Mouse (Mus musculus) neural tube, embryonic 11.5 days (tissue): ENCODE data around the gene Scgb1c1. TPM values are rescaled to one million over a fixed set of nuclear protein-coding genes. Genes with fewer than 3 reads are reported as not detected.

Experiments
- ATAC-seq: fragments of 200-750 bp; cut with Nextera tagmentation; 2 replicates; pipeline ENCODE4 v1.8.0; 2017; ENCODE audit warnings: moderate number of reproducible peaks, mild to moderate bottlenecking, moderate TSS enrichment, moderate library complexity; ENCODE audit not compliant: insufficient read depth, low FRiP score, low TSS enrichment
- DNase-seq: peaks from one replicate; pipeline ENCODE4 v3.0.0-alpha.2; 2015; ENCODE audit warnings: low spot score
- H3K27ac ChIP-seq: fragments of 300-500 bp; sonication (generic); 2 replicates; pipeline ENCODE4 v1.5.1; 2014; ENCODE audit warnings: low read depth, mild to moderate bottlenecking, low read length
- H3K27me3 ChIP-seq: fragments of 300-500 bp; sonication (generic); 2 replicates; pipeline ENCODE4 v1.6.1; 2014; ENCODE audit warnings: mild to moderate bottlenecking, low read length, mixed read lengths; ENCODE audit not compliant: control insufficient read depth, insufficient read depth
- H3K36me3 ChIP-seq: fragments of 300-500 bp; sonication (generic); 2 replicates; pipeline ENCODE4 v1.6.1; 2014; ENCODE audit warnings: mild to moderate bottlenecking, low read length, moderate library complexity, mixed read lengths; ENCODE audit not compliant: control insufficient read depth, insufficient read depth
- H3K4me1 ChIP-seq: fragments of 300-500 bp; sonication (generic); 2 replicates; pipeline ENCODE4 v1.6.1; 2014; ENCODE audit warnings: low read length, mixed read lengths; ENCODE audit not compliant: control insufficient read depth, insufficient read depth
- H3K4me2 ChIP-seq: fragments of 300-500 bp; sonication (generic); 2 replicates; pipeline ENCODE4 v1.6.1; 2014; ENCODE audit warnings: low read depth, mild to moderate bottlenecking, moderate library complexity
- H3K4me3 ChIP-seq: fragments of 300-500 bp; sonication (generic); 2 replicates; pipeline ENCODE4 v1.5.1; 2014; ENCODE audit warnings: low read depth, low read length
- H3K9ac ChIP-seq: fragments of 300-500 bp; sonication (generic); 2 replicates; pipeline ENCODE4 v1.6.1; 2014; ENCODE audit warnings: mild to moderate bottlenecking, low read length
- H3K9me3 ChIP-seq: fragments of 300-500 bp; sonication (generic); 2 replicates; pipeline ENCODE4 v1.6.1; 2016; ENCODE audit warnings: low read length; ENCODE audit not compliant: control insufficient read depth
- WGBS: fragments of 180-500 bp; shearing (Covaris S2); extraction: QIAGEN DNeasy Blood & Tissue Kit; methylation state at CpG from one replicate; pipeline ENCODE4 v1.1.7; 2014; 5-methylcytosine and 5-hydroxymethylcytosine counted together
- polyA plus RNA-seq: library from polyadenylated mRNA; unstranded; fragments of >200 nt; fragmentation: Nextera tagmentation; extraction: Ambion mirVana; gene quantifications from 2 replicates; pipeline ENCODE4 v1.2.1, GENCODE M21; 2014

Gene Scgb1c1
- polyA plus RNA-seq, 1 experiment from 2014 or later = not detected

GRCm38 (mm10) chr7:140836243-140837115, 8.9 kb upstream of the Scgb1c1 start:
- no peaks in the 10 kb centered on the region for H3K36me3 ChIP-seq
- no peak for ATAC-seq
- H3K9ac ChIP-seq = no peak overlapping the region
- no peaks in the 10 kb centered on the region for H3K4me1 ChIP-seq
- DNase-seq = no peak
- 88% methylated on average over 9 of the region's 9 CpGs for WGBS
- H3K27me3 ChIP-seq = 0 out of 2 replicates have a peak, but pooled peaks cover 2% of the 10 kb centered on the region
- H3K9me3 ChIP-seq = no peaks in the 10 kb centered on the region
- H3K4me3 ChIP-seq = no peak overlapping the region
- no peak overlapping the region for H3K4me2 ChIP-seq
- H3K27ac ChIP-seq = no peak overlapping the region

- no peak for DNase-seq
Observed at GRCm38 (mm10) chr7:140839556-140839955, 5.8 kb upstream of the Scgb1c1 start.

GRCm38 (mm10) chr7:140840750-140841735, 4.3 kb upstream of the Scgb1c1 start:
- H3K27ac ChIP-seq = no peak overlapping the region
- WGBS = 38% methylated on average over 19 of the region's 19 CpGs
- 0 out of 2 replicates have a peak, but pooled peaks cover 4% of the 10 kb centered on the region for H3K27me3 ChIP-seq
- ATAC-seq (no peak), DNase-seq (no peak)
- H3K9ac ChIP-seq = no peak overlapping the region
- no peaks in the 10 kb centered on the region for H3K36me3 ChIP-seq
- H3K9me3 ChIP-seq = no peaks in the 10 kb centered on the region
- no peaks in the 10 kb centered on the region for H3K4me1 ChIP-seq
- H3K4me3 ChIP-seq = no peak overlapping the region
- H3K4me2 ChIP-seq = no peak overlapping the region

More at GRCm38 (mm10) chr7:140839556-140839955, 5.8 kb upstream of the Scgb1c1 start:
- Histone ChIP-seq H3K27ac (no peak overlapping the region), H3K9ac (no peak overlapping the region), H3K4me3 (no peak overlapping the region), H3K27me3 (0 out of 2 replicates have a peak, but pooled peaks cover 4% of the 10 kb centered on the region), H3K4me2 (no peak overlapping the region), H3K36me3 (no peaks in the 10 kb centered on the region), H3K4me1 (no peaks in the 10 kb centered on the region), H3K9me3 (no peaks in the 10 kb centered on the region)
- WGBS = 61% methylated on average over 5 of the region's 5 CpGs
- ATAC-seq = no peak

GRCm38 (mm10) chr7:140843806-140844205, 1.5 kb upstream of the Scgb1c1 start:
- H3K9me3 ChIP-seq = no peaks in the 10 kb centered on the region
- WGBS = 83% methylated on average over 7 of the region's 7 CpGs
- H3K4me3 ChIP-seq = no peak overlapping the region
- no peak for ATAC-seq
- H3K27me3 ChIP-seq = 0 out of 2 replicates have a peak, but pooled peaks cover 4% of the 10 kb centered on the region
- no peaks in the 10 kb centered on the region for H3K4me1 ChIP-seq
- no peaks in the 10 kb centered on the region for H3K36me3 ChIP-seq
- DNase-seq = no peak
- no peak overlapping the region for H3K27ac ChIP-seq
- H3K9ac ChIP-seq = no peak overlapping the region
- H3K4me2 ChIP-seq = no peak overlapping the region

- 0 out of 2 replicates have a peak, but pooled peaks cover 2% of the 10 kb centered on the region for H3K27me3 ChIP-seq
- no peak overlapping the region for H3K9ac ChIP-seq
- DNase-seq = no peak
- H3K4me1 ChIP-seq = no peaks in the 10 kb centered on the region
- no peaks in the 10 kb centered on the region for H3K9me3 ChIP-seq
- H3K27ac ChIP-seq = no peak overlapping the region
- ATAC-seq = no peak
- H3K4me3 ChIP-seq = no peak overlapping the region
- no peaks in the 10 kb centered on the region for H3K36me3 ChIP-seq
- H3K4me2 ChIP-seq = no peak overlapping the region
- 63% methylated on average over 4 of the region's 4 CpGs for WGBS
Observed at GRCm38 (mm10) chr7:140845683-140846082, 336 bp downstream of the Scgb1c1 start.

- no peak overlapping the region for H3K4me2 ChIP-seq
- DNase-seq (no peak), ATAC-seq (no peak)
- no peak overlapping the region for H3K9ac ChIP-seq
- H3K36me3 ChIP-seq = no peaks in the 10 kb centered on the region
- no peak overlapping the region for H3K4me3 ChIP-seq
- H3K27me3 ChIP-seq = 0 out of 2 replicates have a peak, but pooled peaks cover 2% of the 10 kb centered on the region
- no peaks in the 10 kb centered on the region for H3K9me3 ChIP-seq
- H3K27ac ChIP-seq = no peak overlapping the region
- no peaks in the 10 kb centered on the region for H3K4me1 ChIP-seq
- 85% methylated on average over 10 of the region's 10 CpGs for WGBS
Observed at GRCm38 (mm10) chr7:140846676-140847075, 1.3 kb downstream of the Scgb1c1 start.

- H3K27ac ChIP-seq = no peak within 1 kb of the TSS
- no peak within 1 kb of the TSS for H3K4me3 ChIP-seq
- DNase-seq = no peak
- no peaks in the 10 kb centered on the region for H3K27me3 ChIP-seq
- no peaks in the 10 kb centered on the region for H3K4me1 ChIP-seq
- no peaks in the 10 kb centered on the region for H3K9me3 ChIP-seq
- 73% methylated on average over 11 of the region's 11 CpGs for WGBS
- no peak within 1 kb of the TSS; the same call in 1 of the 2 replicates for H3K9ac ChIP-seq
- no peak for ATAC-seq
- H3K36me3 ChIP-seq = peaks cover 4% of the 10 kb centered on the region
- H3K4me2 ChIP-seq = no peak within 1 kb of the TSS
Observed at GRCm38 (mm10) chr7:140847755-140848580, 2.6 kb downstream of the Scgb1c1 start, which contains the start of gene Odf3. TSS of gene Odf3 (plus strand) at chr7:140847805.

GRCm38 (mm10) chr7:140848591-140848990, 3.2 kb downstream of the Scgb1c1 start:
- Histone ChIP-seq H3K4me1 (no peaks in the 10 kb centered on the region), H3K36me3 (peaks cover 7% of the 10 kb centered on the region), H3K27me3 (no peaks in the 10 kb centered on the region), H3K27ac (no peak overlapping the region), H3K4me2 (no peak overlapping the region), H3K9ac (no peak overlapping the region), H3K9me3 (no peaks in the 10 kb centered on the region), H3K4me3 (no peak overlapping the region)
- ATAC-seq = no peak
- no peak for DNase-seq
- 95% methylated on average over 10 of the region's 10 CpGs for WGBS
